Mouse (Mus musculus) myocyte (in vitro differentiated cells): ENCODE measurements at regions not wholly inside any gene's neighbourhood (a gene's known extent, or its start where the extent isn't known, plus 50 kb on each side); places are given as distances from the start of the nearest gene placed in this dataset.

Source experiments
- CEBPB ChIP-seq: IDR thresholded peaks from 2 replicates; pipeline ENCODE4 v1.6.1; 2011; ENCODE audit warnings: mild to moderate bottlenecking, moderate library complexity; ENCODE audit not compliant: poor library complexity, insufficient read depth, severe bottlenecking
- E2F4 ChIP-seq: IDR thresholded peaks from one replicate; pipeline ENCODE4 v1.6.1; 2011; ENCODE audit warnings: mild to moderate bottlenecking, control low read depth, moderate library complexity; ENCODE audit not compliant: insufficient read depth
- MAX ChIP-seq: IDR thresholded peaks from one replicate; pipeline ENCODE4 v1.6.1; 2011; ENCODE audit warnings: low read depth, mild to moderate bottlenecking, control low read depth
- MYOD1 ChIP-seq, 3 experiments: IDR thresholded peaks; one replicate each; pipeline ENCODE4 v1.6.1; 2011; ENCODE audit warnings: control low read depth in 2 of 3, low read depth in 2 of 3, mild to moderate bottlenecking in 2 of 3, moderate library complexity in 1 of 3; ENCODE audit not compliant: insufficient read length in 2 of 3, control insufficient read depth in 1 of 3
- MYOG ChIP-seq, 3 experiments: IDR thresholded peaks; one replicate each; pipeline ENCODE4 v1.6.1; 2011; ENCODE audit warnings: control low read depth in 2 of 3, low read depth in 2 of 3, mild to moderate bottlenecking in 2 of 3; ENCODE audit not compliant: insufficient read length in 2 of 3, control insufficient read depth in 1 of 3, insufficient read depth in 1 of 3
- POLR2A ChIP-seq: IDR thresholded peaks from one replicate; pipeline ENCODE4 v1.6.1; 2011; ENCODE audit warnings: low read depth, mild to moderate bottlenecking, control low read depth, moderate library complexity; ENCODE audit not compliant: insufficient read length
- POLR2AphosphoS2 ChIP-seq: IDR thresholded peaks from one replicate; pipeline ENCODE4 v1.6.1; 2011; ENCODE audit warnings: low read depth, control low read depth; ENCODE audit not compliant: insufficient read length
- REST ChIP-seq: IDR thresholded peaks from one replicate; pipeline ENCODE4 v1.6.1; 2011; ENCODE audit warnings: mild to moderate bottlenecking, control low read depth, moderate library complexity; ENCODE audit not compliant: insufficient read depth, insufficient read length
- SRF ChIP-seq: IDR thresholded peaks from one replicate; pipeline ENCODE4 v1.6.1; 2011; ENCODE audit warnings: low read depth; ENCODE audit not compliant: control insufficient read depth, insufficient read length
- TCF12 ChIP-seq: IDR thresholded peaks from one replicate; pipeline ENCODE4 v1.6.1; 2011; ENCODE audit warnings: mild to moderate bottlenecking, control low read depth; ENCODE audit not compliant: poor library complexity, insufficient read depth, severe bottlenecking
- TCF3 ChIP-seq: IDR thresholded peaks from one replicate; pipeline ENCODE4 v1.6.1; 2011; ENCODE audit warnings: low read depth, control low read depth; ENCODE audit not compliant: insufficient read length
- USF1 ChIP-seq: IDR thresholded peaks from one replicate; pipeline ENCODE4 v1.6.1; 2011; ENCODE audit warnings: low read depth, mild to moderate bottlenecking, control low read depth, moderate library complexity

DNA sequence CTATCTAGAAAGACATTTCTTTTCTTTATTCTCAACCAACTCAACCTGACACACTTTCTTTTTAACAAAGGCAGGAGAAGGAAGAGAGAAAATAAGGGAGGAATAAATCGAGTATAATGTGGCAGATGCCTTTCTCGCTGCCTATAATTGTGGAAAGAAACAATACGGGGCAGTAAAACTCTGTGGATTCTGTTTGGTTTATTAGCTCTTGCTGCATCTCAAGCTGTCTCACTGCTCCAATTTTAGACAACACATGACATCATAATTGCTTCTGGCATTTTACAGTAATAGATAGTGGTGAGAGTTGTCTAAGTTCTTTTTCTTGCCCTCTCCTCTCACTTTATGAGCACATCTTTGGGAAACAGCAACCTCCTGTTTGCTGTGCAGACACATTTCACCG is 359.2 kb downstream of the Stim2 start:
- TF ChIP-seq POLR2A (no peak), MAX (no peak), USF1 (no peak), TCF12 (no peak), REST (no peak), CEBPB (no peak), E2F4 (no peak), MYOD1 (IDR thresholded peaks at IDR 0.05; ENCODE audit: control insufficient read depth in 1 of 3, insufficient read length in 2 of 3, low read depth in 2 of 3) (no peak), POLR2AphosphoS2 (no peak), MYOG (IDR thresholded peaks at IDR 0.05; ENCODE audit: control insufficient read depth in 1 of 3, insufficient read depth in 1 of 3, insufficient read length in 2 of 3, low read depth in 2 of 3) (no peak), SRF (no peak), TCF3 (no peak)
